Mouse (Mus musculus): ENCODE data around the gene Cpa5. TPM values are rescaled to one million over a fixed set of nuclear protein-coding genes. Genes with fewer than 3 reads are reported as not detected.
A peak's percentile ranks its signal among the peaks of the same experiment; 100 is the strongest.

Cpa5 gene
- polyA plus RNA-seq, 1 experiment from 2014 or later, result 0.25 TPM

DNA sequence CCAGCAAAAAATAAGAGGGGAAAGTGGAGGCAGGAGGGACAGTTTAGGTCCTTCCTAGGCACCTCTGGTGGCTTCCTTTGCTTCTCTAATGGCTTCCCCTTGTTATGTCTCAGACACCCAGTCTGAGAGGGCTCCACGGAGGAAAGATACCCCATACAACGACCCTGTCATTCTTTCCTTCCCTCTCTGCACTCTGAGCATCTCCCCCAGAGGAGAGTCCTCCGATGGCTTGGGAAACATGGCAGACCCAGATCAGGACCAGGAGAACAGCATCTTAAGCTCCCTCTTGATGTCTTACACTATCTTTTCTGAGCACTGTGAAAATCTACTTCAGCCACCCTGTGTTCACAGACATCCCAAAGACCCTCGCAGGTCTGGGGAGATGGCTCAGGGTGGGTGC is 4.9 kb downstream of the Cpa5 start:
- H3K4me1 ChIP-seq (ENCODE audit: control insufficient read depth, insufficient read depth, low read length), result peaks cover 65% of the 10 kb centered on the region
- no peaks in the 10 kb centered on the region for H3K36me3 ChIP-seq (ENCODE audit: control insufficient read depth, insufficient read depth, low read length)
- H3K4me2 ChIP-seq, result peak overlapping the region; percentile 46
- no peaks in the 10 kb centered on the region for H3K27me3 ChIP-seq (ENCODE audit: control insufficient read depth, insufficient read depth, low read length)
- 4% methylated on average over 4 of the region's 4 CpGs for WGBS
- ATAC-seq (ENCODE audit: low FRiP score) (no peak), DNase-seq (ENCODE audit: low spot score, missing footprints) (peak; percentile 91)
- H3K4me3 ChIP-seq (ENCODE audit: low read depth, low read length), result no peak overlapping the region
- H3K9ac ChIP-seq (ENCODE audit: low read length), result peak overlapping the region; percentile 61; the same call in 1 of the 2 replicates
- peak overlapping the region; percentile 94 for H3K27ac ChIP-seq (ENCODE audit: low read depth, low read length)
- H3K9me3 ChIP-seq (ENCODE audit: control insufficient read depth, low read length), result no peaks in the 10 kb centered on the region

DNA sequence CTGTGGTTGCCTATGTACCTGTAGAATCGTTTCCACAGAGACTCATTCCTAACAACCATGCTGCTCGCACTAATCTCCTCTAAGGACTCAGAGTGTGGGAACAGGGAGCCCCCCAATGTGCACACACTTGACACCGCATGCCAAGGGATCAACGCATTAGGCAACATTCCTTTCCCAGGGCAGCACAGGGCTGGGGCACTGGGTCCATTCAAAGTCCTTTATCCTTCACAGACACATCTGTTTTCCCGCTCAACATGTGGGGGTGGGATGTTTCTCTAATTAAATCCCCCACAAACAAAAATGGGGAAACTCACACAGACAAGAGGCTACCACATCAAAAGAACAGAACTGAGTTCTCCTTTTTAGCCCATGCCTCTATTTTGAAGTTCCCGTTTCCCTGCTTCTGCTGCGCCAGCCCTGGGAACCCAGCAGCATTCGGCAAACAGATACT is 5.7 kb downstream of the Cpa5 start:
- H3K27me3 ChIP-seq (ENCODE audit: control insufficient read depth, insufficient read depth, low read length), result no peaks in the 10 kb centered on the region

DNA sequence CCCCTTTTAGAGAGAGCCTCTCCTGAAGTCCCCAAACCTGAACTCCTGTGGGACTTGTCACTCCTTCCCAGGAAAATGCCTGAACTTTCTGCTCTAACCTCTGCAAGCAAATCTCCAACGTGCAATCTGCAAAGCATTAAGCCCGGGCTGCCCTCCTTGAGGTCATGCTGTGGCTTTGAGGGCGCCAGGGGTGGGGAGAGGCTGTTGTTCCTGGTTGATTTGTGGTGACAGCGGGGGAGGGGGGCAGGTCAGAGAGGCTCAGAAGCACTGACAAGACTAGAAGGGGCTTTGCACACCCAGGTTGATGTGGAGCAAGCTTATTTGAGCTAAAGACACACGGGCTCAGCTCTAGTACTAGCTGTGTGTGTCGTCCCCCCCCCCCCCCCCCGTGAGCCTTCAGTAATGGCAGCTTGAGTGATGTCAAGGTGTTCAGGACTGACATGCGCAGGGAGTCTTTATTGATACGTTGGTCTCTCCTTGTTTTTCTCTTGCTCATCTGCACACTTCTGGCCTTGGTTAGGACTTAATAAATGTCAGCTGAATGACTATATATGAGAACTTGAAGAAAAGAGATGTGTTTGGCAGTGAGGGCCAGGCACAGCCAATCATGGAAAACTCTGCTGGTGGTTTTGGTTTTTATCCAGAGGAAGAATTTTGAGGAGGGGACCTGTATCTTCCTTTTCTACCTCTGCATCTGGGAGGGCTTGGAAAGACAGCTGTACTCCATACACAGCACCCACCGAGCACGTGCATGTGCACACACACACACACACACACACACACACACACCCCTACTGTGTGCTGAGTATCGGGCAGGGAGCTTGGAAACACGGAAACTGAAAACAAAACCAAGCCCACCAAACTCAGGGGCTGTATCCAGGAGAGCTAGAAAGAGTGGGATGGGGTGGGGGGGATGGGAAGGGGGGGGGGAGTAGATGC is 6.5 kb downstream of the Cpa5 start:
- Histone ChIP-seq H3K9ac (ENCODE audit: low read length) (peak overlapping the region; percentile 61), H3K4me1 (ENCODE audit: control insufficient read depth, insufficient read depth, low read length) (peaks cover 53% of the 10 kb centered on the region), H3K27me3 (ENCODE audit: control insufficient read depth, insufficient read depth, low read length) (no peaks in the 10 kb centered on the region), H3K4me2 (peak overlapping the region; percentile 46), H3K36me3 (ENCODE audit: control insufficient read depth, insufficient read depth, low read length) (no peaks in the 10 kb centered on the region), H3K9me3 (ENCODE audit: control insufficient read depth, low read length) (no peaks in the 10 kb centered on the region), H3K27ac (ENCODE audit: low read depth, low read length) (peak overlapping the region; percentile 94), H3K4me3 (ENCODE audit: low read depth, low read length) (0 out of 2 replicates have a peak overlapping the region, but pooled peaks have one; percentile 11)
- ATAC-seq (ENCODE audit: low FRiP score) (peak; percentile 67), DNase-seq (ENCODE audit: low spot score, missing footprints) (peak; percentile 91)
- under 1% methylated on average over 13 of the region's 13 CpGs for WGBS

More for the DNA sequence above, 5.7 kb downstream of the Cpa5 start:
- 1% methylated on average over 8 of the region's 8 CpGs for WGBS
- Histone ChIP-seq H3K36me3 (ENCODE audit: control insufficient read depth, insufficient read depth, low read length) (no peaks in the 10 kb centered on the region), H3K27ac (ENCODE audit: low read depth, low read length) (peak overlapping the region; percentile 94), H3K4me2 (peak overlapping the region; percentile 46), H3K9ac (ENCODE audit: low read length) (peak overlapping the region; percentile 61; the same call in 1 of the 2 replicates), H3K9me3 (ENCODE audit: control insufficient read depth, low read length) (no peaks in the 10 kb centered on the region), H3K4me1 (ENCODE audit: control insufficient read depth, insufficient read depth, low read length) (peaks cover 57% of the 10 kb centered on the region), H3K4me3 (ENCODE audit: low read depth, low read length) (0 out of 2 replicates have a peak overlapping the region, but pooled peaks have one; percentile 11)
- DNase-seq (ENCODE audit: low spot score, missing footprints) (peak; percentile 97), ATAC-seq (ENCODE audit: low FRiP score) (peak; percentile 76)

DNA sequence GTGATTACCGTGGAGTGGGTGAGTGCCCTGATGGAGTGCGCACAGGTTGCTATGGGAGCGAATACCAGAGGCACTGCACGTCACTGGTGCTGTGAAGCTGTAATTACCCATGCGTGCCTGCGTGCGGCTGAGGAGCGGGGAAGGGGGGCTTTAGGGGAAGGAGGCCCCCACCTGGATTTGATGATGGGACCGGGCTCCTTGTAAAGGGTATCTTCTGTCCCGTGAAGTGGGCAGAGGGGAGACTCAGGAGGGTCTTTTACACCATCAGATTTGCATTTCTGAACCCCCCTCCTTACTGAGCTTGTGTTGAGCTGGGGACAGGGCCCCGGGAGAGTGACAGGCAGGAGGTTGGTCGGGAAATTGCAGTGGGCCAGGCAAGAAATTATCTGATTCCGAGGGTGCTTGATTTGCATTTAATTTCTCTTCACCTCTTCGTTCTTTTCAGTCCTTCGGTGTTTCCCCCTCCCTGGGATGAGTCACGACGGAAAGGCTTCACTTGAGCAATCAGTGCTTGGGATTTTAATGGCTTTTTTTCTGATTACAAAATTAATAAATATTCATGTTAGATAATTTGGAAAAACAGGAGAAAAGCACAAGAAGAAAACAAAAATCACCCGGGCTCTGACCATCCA is 7.3 kb downstream of the Cpa5 start:
- H3K9me3 ChIP-seq (ENCODE audit: control insufficient read depth, low read length), result no peaks in the 10 kb centered on the region
- peak overlapping the region; percentile 94 for H3K27ac ChIP-seq (ENCODE audit: low read depth, low read length)
- no peaks in the 10 kb centered on the region for H3K36me3 ChIP-seq (ENCODE audit: control insufficient read depth, insufficient read depth, low read length)
- peak; percentile 97 for DNase-seq (ENCODE audit: low spot score, missing footprints)
- H3K4me2 ChIP-seq, result peak overlapping the region; percentile 46
- peak overlapping the region; percentile 61 for H3K9ac ChIP-seq (ENCODE audit: low read length)
- 0 out of 2 replicates have a peak overlapping the region, but pooled peaks have one; percentile 11 for H3K4me3 ChIP-seq (ENCODE audit: low read depth, low read length)
- ATAC-seq (ENCODE audit: low FRiP score), result peak; percentile 81
- peaks cover 53% of the 10 kb centered on the region for H3K4me1 ChIP-seq (ENCODE audit: control insufficient read depth, insufficient read depth, low read length)
- no peaks in the 10 kb centered on the region for H3K27me3 ChIP-seq (ENCODE audit: control insufficient read depth, insufficient read depth, low read length)
- WGBS, result 2% methylated on average over 18 of the region's 18 CpGs

DNA sequence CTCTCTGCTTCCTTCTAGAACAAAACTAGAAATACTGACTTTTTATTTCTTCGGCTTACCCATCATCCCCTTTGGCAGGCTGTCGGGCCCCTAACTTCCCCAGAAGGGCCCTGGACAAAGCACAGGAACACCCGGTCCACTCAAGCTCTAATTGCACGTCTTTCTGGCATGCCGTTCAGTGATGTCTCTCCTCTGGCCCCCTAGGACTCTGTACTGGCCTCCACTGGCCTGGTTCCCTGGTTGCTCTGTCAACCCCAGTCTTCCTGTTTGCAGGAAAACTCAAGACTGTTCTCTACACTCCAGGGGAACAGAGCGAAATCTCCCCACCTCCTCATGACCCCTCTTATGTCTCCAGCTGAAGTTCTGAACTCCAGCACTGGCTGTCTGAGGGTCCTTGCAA is 7.9 kb downstream of the Cpa5 start:
- peak; percentile 90 for DNase-seq (ENCODE audit: low spot score, missing footprints)
- no peak for ATAC-seq (ENCODE audit: low FRiP score)
- H3K27ac ChIP-seq (ENCODE audit: low read depth, low read length), result peak overlapping the region; percentile 94
- H3K4me3 ChIP-seq (ENCODE audit: low read depth, low read length), result no peak overlapping the region
- 18% methylated on average over 6 of the region's 6 CpGs for WGBS
- no peaks in the 10 kb centered on the region for H3K36me3 ChIP-seq (ENCODE audit: control insufficient read depth, insufficient read depth, low read length)
- H3K4me2 ChIP-seq, result peak overlapping the region; percentile 46; the same call in 1 of the 2 replicates
- H3K9ac ChIP-seq (ENCODE audit: low read length), result peak overlapping the region; percentile 61
- peaks cover 53% of the 10 kb centered on the region for H3K4me1 ChIP-seq (ENCODE audit: control insufficient read depth, insufficient read depth, low read length)
- H3K27me3 ChIP-seq (ENCODE audit: control insufficient read depth, insufficient read depth, low read length), result no peaks in the 10 kb centered on the region
- no peaks in the 10 kb centered on the region for H3K9me3 ChIP-seq (ENCODE audit: control insufficient read depth, low read length)

DNA sequence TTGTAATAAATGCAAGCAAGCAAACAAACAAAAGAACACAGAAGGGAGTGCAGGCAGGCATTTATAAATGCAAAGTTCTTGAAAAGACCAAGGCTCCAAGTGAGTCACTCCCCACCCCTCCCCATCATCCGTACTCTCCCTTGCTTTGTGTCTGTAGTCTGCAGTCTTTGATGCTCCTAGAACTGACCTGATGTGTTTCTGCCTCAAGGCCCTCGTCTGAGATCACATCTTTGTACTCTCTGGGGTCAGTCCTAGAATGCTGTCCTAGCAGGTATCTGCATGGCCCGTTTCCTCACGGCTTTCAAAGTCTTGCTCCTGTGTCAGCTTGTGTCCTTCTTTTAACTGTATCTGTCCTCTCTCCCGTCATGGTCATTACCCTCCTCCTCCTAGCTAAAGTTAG is 8.8 kb downstream of the Cpa5 start:
- H3K9ac ChIP-seq (ENCODE audit: low read length), result no peak overlapping the region
- ATAC-seq (ENCODE audit: low FRiP score), result no peak
- no peak overlapping the region for H3K4me3 ChIP-seq (ENCODE audit: low read depth, low read length)
- H3K36me3 ChIP-seq (ENCODE audit: control insufficient read depth, insufficient read depth, low read length), result no peaks in the 10 kb centered on the region
- H3K4me1 ChIP-seq (ENCODE audit: control insufficient read depth, insufficient read depth, low read length), result peaks cover 48% of the 10 kb centered on the region
- H3K27ac ChIP-seq (ENCODE audit: low read depth, low read length), result peak overlapping the region; percentile 94; the same call in 1 of the 2 replicates
- whole genome bisulfite sequencing, result 59% methylated on average over 5 of the region's 5 CpGs
- DNase-seq (ENCODE audit: low spot score, missing footprints), result no peak
- no peaks in the 10 kb centered on the region for H3K9me3 ChIP-seq (ENCODE audit: control insufficient read depth, low read length)
- no peak overlapping the region for H3K4me2 ChIP-seq
- no peaks in the 10 kb centered on the region for H3K27me3 ChIP-seq (ENCODE audit: control insufficient read depth, insufficient read depth, low read length)

DNA sequence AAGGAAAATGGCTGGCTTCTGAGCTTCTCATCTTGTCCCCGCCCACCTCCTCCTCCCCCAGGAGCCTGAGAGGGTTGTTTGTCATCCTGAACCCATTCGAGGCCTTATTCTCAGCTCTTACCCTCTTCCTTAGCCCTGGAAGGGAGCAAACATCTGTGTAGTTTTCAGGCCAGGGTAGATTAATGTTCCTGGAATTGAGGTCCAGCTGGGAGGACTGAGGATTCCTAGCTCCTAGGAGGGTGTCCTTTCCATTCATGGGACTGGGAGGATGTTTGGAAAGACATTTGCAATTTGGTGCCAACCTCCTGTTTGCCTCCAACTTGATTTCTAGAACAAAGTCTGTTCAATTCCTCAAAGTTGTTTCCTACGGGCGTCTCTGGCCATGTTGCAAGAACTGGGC is 9.8 kb downstream of the Cpa5 start:
- WGBS, result 84% methylated on average over 4 of the region's 4 CpGs
- Histone ChIP-seq H3K4me1 (ENCODE audit: control insufficient read depth, insufficient read depth, low read length) (peaks cover 39% of the 10 kb centered on the region), H3K27me3 (ENCODE audit: control insufficient read depth, insufficient read depth, low read length) (no peaks in the 10 kb centered on the region), H3K9me3 (ENCODE audit: control insufficient read depth, low read length) (no peaks in the 10 kb centered on the region), H3K27ac (ENCODE audit: low read depth, low read length) (no peak overlapping the region), H3K36me3 (ENCODE audit: control insufficient read depth, insufficient read depth, low read length) (no peaks in the 10 kb centered on the region), H3K9ac (ENCODE audit: low read length) (no peak overlapping the region), H3K4me3 (ENCODE audit: low read depth, low read length) (no peak overlapping the region), H3K4me2 (no peak overlapping the region)
- DNase-seq (ENCODE audit: low spot score, missing footprints) (no peak), ATAC-seq (ENCODE audit: low FRiP score) (no peak)

DNA sequence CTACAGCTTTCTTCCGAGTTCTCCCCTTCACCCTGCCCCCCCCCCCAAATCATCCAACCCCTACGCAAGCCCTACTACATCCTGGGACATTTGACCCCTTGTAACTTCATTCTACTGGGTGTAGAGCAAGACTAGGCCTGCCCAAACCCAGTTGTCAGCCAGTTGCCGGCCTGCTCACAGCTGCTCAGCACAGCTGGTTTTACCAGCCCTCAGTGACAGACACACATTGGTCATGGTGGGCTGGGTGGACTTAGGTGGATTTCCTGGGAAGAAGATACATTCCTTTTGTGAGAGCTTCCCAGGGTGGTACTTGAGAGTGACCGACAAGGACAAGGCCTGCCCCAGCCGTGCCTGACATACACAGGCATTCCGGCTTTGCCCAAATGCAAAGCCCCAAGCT is 10.2 kb downstream of the Cpa5 start:
- Histone ChIP-seq H3K27ac (ENCODE audit: low read depth, low read length) (no peak overlapping the region), H3K36me3 (ENCODE audit: control insufficient read depth, insufficient read depth, low read length) (no peaks in the 10 kb centered on the region), H3K9ac (ENCODE audit: low read length) (no peak overlapping the region), H3K9me3 (ENCODE audit: control insufficient read depth, low read length) (no peaks in the 10 kb centered on the region), H3K4me3 (ENCODE audit: low read depth, low read length) (no peak overlapping the region), H3K4me2 (no peak overlapping the region), H3K27me3 (ENCODE audit: control insufficient read depth, insufficient read depth, low read length) (no peaks in the 10 kb centered on the region), H3K4me1 (ENCODE audit: control insufficient read depth, insufficient read depth, low read length) (peaks cover 35% of the 10 kb centered on the region)
- 95% methylated on average over 6 of the region's 6 CpGs for WGBS
- DNase-seq (ENCODE audit: low spot score, missing footprints), result no peak
- ATAC-seq (ENCODE audit: low FRiP score), result no peak

DNA sequence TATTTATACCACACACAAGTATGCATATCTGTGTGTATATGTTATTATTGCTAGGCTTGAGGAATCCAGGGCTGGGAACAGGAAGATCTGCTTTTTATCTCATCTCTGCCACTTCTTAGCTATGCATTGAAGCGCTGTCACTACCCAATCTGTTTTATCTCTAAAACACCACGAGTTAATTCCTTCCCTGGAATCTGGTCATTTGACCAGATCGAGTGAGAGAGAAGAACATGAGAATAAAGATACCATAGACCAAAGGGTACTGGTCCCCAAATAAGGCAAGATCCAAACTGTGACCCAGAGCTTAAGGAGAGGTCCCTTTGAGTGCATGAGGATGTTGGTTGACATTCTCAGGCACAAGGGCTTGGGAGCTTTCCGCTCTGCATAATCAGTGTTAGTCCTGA is 11.2 kb downstream of the Cpa5 start:
- ATAC-seq (ENCODE audit: low FRiP score), result no peak
- WGBS, result 82% methylated on average over 4 of the region's 4 CpGs
- no peak for DNase-seq (ENCODE audit: low spot score, missing footprints)

More for the DNA sequence above, 11.2 kb downstream of the Cpa5 start:
- H3K27me3 ChIP-seq (ENCODE audit: control insufficient read depth, insufficient read depth, low read length), result no peaks in the 10 kb centered on the region
- H3K36me3 ChIP-seq (ENCODE audit: control insufficient read depth, insufficient read depth, low read length), result no peaks in the 10 kb centered on the region
- no peak overlapping the region for H3K4me3 ChIP-seq (ENCODE audit: low read depth, low read length)
- H3K9ac ChIP-seq (ENCODE audit: low read length), result no peak overlapping the region
- H3K27ac ChIP-seq (ENCODE audit: low read depth, low read length), result no peak overlapping the region
- peaks cover 25% of the 10 kb centered on the region for H3K4me1 ChIP-seq (ENCODE audit: control insufficient read depth, insufficient read depth, low read length)
- no peak overlapping the region for H3K4me2 ChIP-seq
- H3K9me3 ChIP-seq (ENCODE audit: control insufficient read depth, low read length), result no peaks in the 10 kb centered on the region
